Mouse (Mus musculus) limb, embryonic 13.5 days (tissue): ENCODE measurements around the gene Tmem98. TPM values are rescaled to one million over a fixed set of nuclear protein-coding genes. Genes with fewer than 3 reads are reported as not detected.

ENCODE experiments used
- ATAC-seq: fragments of 200-750 bp; cut with Nextera tagmentation; 2 replicates; pipeline ENCODE4 v1.8.0; 2017; ENCODE audit warnings: low read depth, moderate number of reproducible peaks, moderate TSS enrichment; ENCODE audit not compliant: low FRiP score
- H3K27ac ChIP-seq: fragments of 300-500 bp; sonication (generic); 2 replicates; pipeline ENCODE4 v1.5.1; 2015; ENCODE audit warnings: inconsistent platforms, mild to moderate bottlenecking, moderate library complexity
- H3K27me3 ChIP-seq: fragments of 300-500 bp; sonication (generic); 2 replicates; pipeline ENCODE4 v1.6.1; 2015; ENCODE audit warnings: mild to moderate bottlenecking, inconsistent platforms
- H3K36me3 ChIP-seq: fragments of 300-500 bp; sonication (generic); 2 replicates; pipeline ENCODE4 v1.6.1; 2015; ENCODE audit warnings: inconsistent platforms, mild to moderate bottlenecking, moderate library complexity
- H3K4me1 ChIP-seq: fragments of 300-500 bp; sonication (generic); 2 replicates; pipeline ENCODE4 v1.6.1; 2015; ENCODE audit warnings: inconsistent platforms
- H3K4me2 ChIP-seq: fragments of 300-500 bp; sonication (generic); replicated peaks from 2 replicates; pipeline ENCODE4 v1.6.1; 2015; ENCODE audit warnings: inconsistent platforms, mild to moderate bottlenecking, moderate library complexity
- H3K4me3 ChIP-seq: fragments of 300-500 bp; sonication (generic); 2 replicates; pipeline ENCODE4 v1.5.1; 2015; ENCODE audit warnings: moderate library complexity, mild to moderate bottlenecking, inconsistent platforms
- H3K9ac ChIP-seq: fragments of 300-500 bp; sonication (generic); 2 replicates; pipeline ENCODE4 v1.6.1; 2015; ENCODE audit warnings: mild to moderate bottlenecking, inconsistent platforms
- H3K9me3 ChIP-seq: fragments of 300-500 bp; sonication (generic); 2 replicates; pipeline ENCODE4 v1.6.1; 2016; ENCODE audit warnings: inconsistent platforms
- WGBS: fragments of 180-500 bp; shearing (Covaris S2); methylation state at CpG from one replicate; pipeline ENCODE4 v1.1.7; 2015; 5-methylcytosine and 5-hydroxymethylcytosine counted together
- polyA plus RNA-seq: library from polyadenylated mRNA; unstranded; fragments of >200 nt; fragmentation: Nextera tagmentation; extraction: Ambion mirVana; gene quantifications from 2 replicates; pipeline ENCODE4 v1.2.1, GENCODE M21; 2015

Tmem98 gene
- polyA plus RNA-seq, 1 experiment from 2014 or later, result 107 TPM

- ATAC-seq, result no peak
Observed at GRCm38 (mm10) chr11:80862941-80863340, 53.0 kb downstream of the Tmem98 start.

DNA sequence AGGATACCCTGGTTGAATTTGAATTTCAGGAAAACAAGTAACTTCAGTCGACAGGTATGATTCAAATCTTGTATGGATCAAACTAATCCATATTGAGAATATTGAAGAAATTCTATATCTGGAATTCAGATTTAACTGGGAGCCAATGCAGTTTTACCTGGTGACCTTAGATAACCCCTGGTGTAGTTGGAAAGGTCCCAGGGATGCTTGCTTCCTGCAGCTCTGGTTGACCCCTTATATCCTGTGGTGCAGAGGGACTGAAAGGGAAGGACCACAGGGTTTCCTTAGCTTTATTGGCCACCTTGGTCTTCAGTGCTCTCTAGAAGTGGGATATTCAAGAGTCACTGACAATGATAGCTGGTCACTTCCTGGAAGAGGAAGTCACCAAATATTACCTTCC lies 58.1 kb downstream of the Tmem98 start:
- H3K4me2 ChIP-seq, result no peak overlapping the region
- H3K4me3 ChIP-seq, result no peak overlapping the region
- H3K36me3 ChIP-seq, result no peaks in the 10 kb centered on the region
- 88% methylated on average over 1 of the region's 1 CpGs for WGBS
- no peak overlapping the region for H3K27ac ChIP-seq
- no peak for ATAC-seq
- no peaks in the 10 kb centered on the region for H3K9me3 ChIP-seq
- no peak overlapping the region for H3K9ac ChIP-seq
- H3K27me3 ChIP-seq, result no peaks in the 10 kb centered on the region
- no peaks in the 10 kb centered on the region for H3K4me1 ChIP-seq

More at GRCm38 (mm10) chr11:80862941-80863340, 53.0 kb downstream of the Tmem98 start:
- Histone ChIP-seq H3K27me3 (0 out of 2 replicates have a peak, but pooled peaks cover 7% of the 10 kb centered on the region), H3K4me3 (no peak overlapping the region), H3K9me3 (no peaks in the 10 kb centered on the region), H3K4me2 (no peak overlapping the region), H3K27ac (no peak overlapping the region), H3K36me3 (no peaks in the 10 kb centered on the region), H3K9ac (no peak overlapping the region), H3K4me1 (no peaks in the 10 kb centered on the region)
- 83% methylated on average over 7 of the region's 7 CpGs for WGBS

Other genes with a start within 250 kb of the Tmem98 start
- gene Myo1d, start 30.1 kb upstream of the Tmem98 start, polyA plus RNA-seq, result 6.7 and 7.9 TPM in 2 replicates
- not detected in 2 replicates for gene Spaca3, start 48.2 kb downstream of the Tmem98 start, polyA plus RNA-seq